Mouse (Mus musculus) liver, embryonic 14.5 days (tissue): ENCODE measurements around the gene Inpp4b.

ENCODE experiments used
- CTCF ChIP-seq: IDR thresholded peaks from 2 replicates; pipeline ENCODE4 v1.5.1; 2016; ENCODE audit warnings: antibody characterized with exemption, low read depth, control low read depth
- EP300 ChIP-seq: IDR thresholded peaks from 2 replicates; pipeline ENCODE4 v1.6.1; 2016; ENCODE audit warnings: antibody characterized with exemption, low read depth

- TF ChIP-seq CTCF, result no peak
- TF ChIP-seq EP300, result no peak
Observed at GRCm38 (mm10) chr8:81985128-81985665, 642.8 kb downstream of the Inpp4b start.
